Mouse (Mus musculus) kidney, adult 8-10 months (tissue): ENCODE measurements at regions not wholly inside any gene's neighbourhood (a gene's known extent, or its start where the extent isn't known, plus 50 kb on each side); places are given as distances from the start of the nearest gene placed in this dataset.
"Not testable (repeated sequence)": the region's sequence is repeated elsewhere in the genome, so short reads cannot be mapped to it uniquely, and the experiment has no call there.

Source experiments
- DNase-seq, 2 experiments: peaks; one replicate each; pipeline ENCODE4 v3.0.0; 2022

GRCm38 (mm10) chr8:98955803-98956202, 460.5 kb downstream of the Cdh8 start:
- no peak for DNase-seq

- no peak for DNase-seq
Observed at GRCm38 (mm10) chr8:98913159-98913777, 503.0 kb downstream of the Cdh8 start.

GRCm38 (mm10) chr8:98893331-98893730, 522.9 kb downstream of the Cdh8 start:
- no peak for DNase-seq

- DNase-seq = no peak
Observed at GRCm38 (mm10) chr8:98861664-98862306, 554.5 kb downstream of the Cdh8 start.

GRCm38 (mm10) chr8:98861175-98861574, 555.1 kb downstream of the Cdh8 start:
- no peak for DNase-seq

GRCm38 (mm10) chr8:98860416-98860815, 555.9 kb downstream of the Cdh8 start:
- no peak for DNase-seq

GRCm38 (mm10) chr8:98829515-98829914, 586.8 kb downstream of the Cdh8 start:
- no peak for DNase-seq

GRCm38 (mm10) chr8:98829006-98829405, 587.3 kb downstream of the Cdh8 start:
- DNase-seq = no peak

- no peak for DNase-seq
Observed at GRCm38 (mm10) chr8:98811922-98812321, 604.3 kb downstream of the Cdh8 start.

- DNase-seq = no peak
Observed at GRCm38 (mm10) chr8:98797445-98797844, 618.8 kb downstream of the Cdh8 start.

- DNase-seq = no peak
Observed at GRCm38 (mm10) chr8:98767036-98767435, 649.2 kb downstream of the Cdh8 start.

- DNase-seq = no peak
Observed at GRCm38 (mm10) chr8:98756596-98756995, 659.7 kb downstream of the Cdh8 start.

GRCm38 (mm10) chr8:98755795-98756194, 660.5 kb downstream of the Cdh8 start:
- no peak for DNase-seq

GRCm38 (mm10) chr8:98752367-98752766, 663.9 kb downstream of the Cdh8 start:
- peak; percentile 2 for DNase-seq

GRCm38 (mm10) chr8:98707753-98708152, 708.5 kb downstream of the Cdh8 start:
- DNase-seq = no peak

- no peak for DNase-seq
Observed at GRCm38 (mm10) chr8:98706122-98706521, 710.1 kb downstream of the Cdh8 start.

GRCm38 (mm10) chr8:98685195-98685594, 731.1 kb downstream of the Cdh8 start:
- no peak for DNase-seq

- no peak for DNase-seq
Observed at GRCm38 (mm10) chr8:98684531-98684930, 731.7 kb downstream of the Cdh8 start.

GRCm38 (mm10) chr8:98680065-98680464, 736.2 kb downstream of the Cdh8 start:
- no peak for DNase-seq

- no peak for DNase-seq
Observed at GRCm38 (mm10) chr8:98659287-98659686, 757.0 kb downstream of the Cdh8 start.

- not testable (repeated sequence) for DNase-seq
Observed at GRCm38 (mm10) chr8:98652316-98652715, 764.0 kb downstream of the Cdh8 start.

GRCm38 (mm10) chr8:98651010-98651409, 765.3 kb downstream of the Cdh8 start:
- DNase-seq = no peak

- no peak for DNase-seq
Observed at GRCm38 (mm10) chr8:98628151-98628550, 788.1 kb downstream of the Cdh8 start.

GRCm38 (mm10) chr8:98613834-98614428, 802.3 kb downstream of the Cdh8 start:
- DNase-seq = no peak
